Mouse (Mus musculus): ENCODE results near the gene B3gnt9.
"Not testable (repeated sequence)": the region's sequence is repeated elsewhere in the genome, so short reads cannot be mapped to it uniquely, and the experiment has no call there.

The B3gnt9 gene

DNA sequence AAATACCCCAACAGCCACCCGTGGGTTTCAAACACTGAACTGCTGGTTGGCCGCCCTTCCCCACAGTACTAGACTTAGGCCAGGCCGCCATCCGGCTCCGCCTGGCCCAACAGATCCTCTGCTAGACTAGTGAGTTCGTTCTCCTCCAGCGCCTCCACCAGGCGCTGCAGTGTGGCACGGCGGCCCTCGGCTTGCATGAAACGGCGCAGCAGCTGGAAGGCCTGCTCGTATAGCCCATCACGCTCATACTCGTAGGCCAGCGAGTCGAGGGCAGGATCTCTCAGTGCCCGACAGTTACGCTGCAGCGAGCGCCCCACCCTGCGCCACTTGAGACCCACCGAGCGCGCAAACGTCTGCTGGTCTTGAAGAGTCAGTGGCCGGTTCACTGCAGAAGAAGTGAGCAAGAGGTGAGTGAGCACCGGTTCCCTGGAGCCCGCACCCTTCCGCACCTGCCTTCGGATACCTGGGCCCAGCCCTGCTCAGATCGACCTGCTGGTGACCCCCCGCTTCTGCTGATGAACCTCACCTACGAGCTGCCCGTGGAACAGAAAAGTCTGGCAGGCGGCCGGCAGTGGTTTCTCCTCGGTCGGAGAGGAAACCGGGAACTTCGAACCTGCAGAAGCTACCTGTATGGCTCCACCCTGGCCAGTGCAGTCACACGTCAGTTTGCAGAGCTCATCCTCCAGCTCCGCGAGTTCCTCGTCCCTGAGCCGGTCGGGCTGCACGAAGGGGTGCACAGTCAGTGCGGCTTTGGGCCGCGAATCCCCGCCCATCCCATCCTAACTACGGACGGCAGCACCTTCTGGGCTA, 4.2 kb upstream of the B3gnt9 start:
- peak; percentile 45 for DNase-seq

DNA sequence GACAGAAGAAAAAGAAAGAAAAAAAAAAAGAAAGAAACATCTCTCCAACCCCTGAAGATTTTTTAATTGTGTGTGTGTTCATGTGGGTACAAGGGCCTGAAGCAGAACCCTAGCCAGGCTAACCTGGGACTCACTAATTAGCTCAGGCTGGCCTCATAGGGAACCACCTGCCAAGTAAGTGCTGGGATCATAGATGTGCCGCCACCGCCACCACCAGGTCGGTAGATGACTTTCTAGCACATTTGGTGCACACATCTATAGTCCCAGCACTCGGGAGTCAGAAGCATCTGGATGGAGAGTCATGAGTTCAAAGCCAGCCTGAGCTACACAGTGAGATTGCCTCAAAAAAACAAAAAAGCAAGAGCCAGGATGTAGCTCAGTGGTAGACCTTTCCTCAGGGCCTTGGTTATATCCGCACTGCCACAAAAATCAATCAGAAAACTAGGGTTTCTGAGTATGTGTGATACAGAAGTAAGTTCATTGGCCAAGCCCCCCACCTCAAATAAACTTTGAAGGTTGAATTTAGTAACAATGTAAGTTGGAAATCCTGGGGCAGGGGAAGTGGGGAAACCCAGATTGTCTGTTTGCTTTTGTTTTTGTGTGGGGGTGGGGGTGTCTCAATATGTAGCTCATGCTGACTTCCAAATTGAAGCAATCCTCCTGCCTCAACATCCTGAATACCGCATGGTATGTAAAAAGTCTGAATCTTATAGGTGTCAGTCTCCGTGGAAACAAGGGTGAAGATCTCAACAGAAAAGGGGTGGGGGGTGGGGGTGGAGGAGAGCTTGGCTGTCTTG, 2.6 kb upstream of the B3gnt9 start:
- DNase-seq, result no peak

DNA sequence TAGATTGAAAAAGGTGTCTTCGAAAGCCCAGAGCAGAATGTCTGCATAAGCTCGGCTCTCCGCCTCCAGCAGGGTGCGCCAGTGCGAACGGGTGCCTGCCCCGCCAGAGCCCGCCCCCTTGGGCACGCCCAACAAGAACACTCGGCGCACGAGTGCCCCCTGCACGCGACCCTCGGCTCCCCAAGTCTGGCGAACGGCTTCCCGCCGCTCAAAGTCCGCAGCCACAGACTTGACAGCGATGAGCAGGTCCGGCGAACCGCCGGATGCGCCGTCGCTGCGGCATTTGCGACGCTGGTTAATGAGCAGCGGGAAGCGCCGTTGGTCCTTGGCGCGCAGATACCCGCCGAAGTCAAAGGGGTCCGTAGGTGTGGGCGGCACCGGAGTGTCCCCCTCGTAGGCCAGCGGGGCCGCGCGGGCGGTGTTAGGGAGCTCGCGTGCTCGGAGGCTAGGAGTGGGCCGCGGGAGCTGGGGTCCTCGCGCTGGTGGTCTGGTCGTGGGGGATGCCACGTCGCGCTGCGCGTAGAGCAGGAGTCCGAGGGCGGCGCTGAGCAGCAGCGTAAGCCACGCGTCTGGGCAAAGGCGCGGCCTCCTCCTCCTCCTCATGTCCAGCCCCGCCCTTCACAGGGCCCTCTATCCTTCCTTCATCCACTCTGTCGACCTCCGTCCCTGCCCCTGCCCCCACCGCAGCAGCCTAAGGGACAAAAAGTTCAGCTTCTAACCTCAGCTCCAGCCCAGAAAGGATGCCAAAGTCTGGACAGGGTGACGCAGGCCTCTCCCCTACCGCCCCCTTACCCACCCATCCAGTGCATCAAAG, 594 bp downstream of the B3gnt9 start:
- peak; percentile 95 for DNase-seq

DNA sequence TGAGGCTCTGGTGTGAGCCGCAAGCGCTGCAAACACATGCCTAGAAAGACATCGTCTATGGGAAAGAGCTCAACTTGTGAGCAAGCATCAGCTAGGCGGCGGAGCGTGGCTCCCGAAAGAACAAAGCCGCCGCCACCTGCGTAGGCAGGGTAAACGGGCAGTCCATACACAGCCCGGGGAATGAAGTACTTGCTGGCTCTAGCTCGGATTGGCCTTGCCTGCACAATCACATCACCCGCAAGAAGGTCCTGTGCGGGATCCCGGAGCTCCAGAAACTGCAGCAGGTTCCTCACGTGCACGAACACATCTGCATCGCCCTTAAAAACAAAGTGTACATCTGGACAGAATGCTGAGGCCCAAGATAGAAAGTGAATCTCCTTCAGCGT, 1.2 kb downstream of the B3gnt9 start:
- DNase-seq, result no peak

DNA sequence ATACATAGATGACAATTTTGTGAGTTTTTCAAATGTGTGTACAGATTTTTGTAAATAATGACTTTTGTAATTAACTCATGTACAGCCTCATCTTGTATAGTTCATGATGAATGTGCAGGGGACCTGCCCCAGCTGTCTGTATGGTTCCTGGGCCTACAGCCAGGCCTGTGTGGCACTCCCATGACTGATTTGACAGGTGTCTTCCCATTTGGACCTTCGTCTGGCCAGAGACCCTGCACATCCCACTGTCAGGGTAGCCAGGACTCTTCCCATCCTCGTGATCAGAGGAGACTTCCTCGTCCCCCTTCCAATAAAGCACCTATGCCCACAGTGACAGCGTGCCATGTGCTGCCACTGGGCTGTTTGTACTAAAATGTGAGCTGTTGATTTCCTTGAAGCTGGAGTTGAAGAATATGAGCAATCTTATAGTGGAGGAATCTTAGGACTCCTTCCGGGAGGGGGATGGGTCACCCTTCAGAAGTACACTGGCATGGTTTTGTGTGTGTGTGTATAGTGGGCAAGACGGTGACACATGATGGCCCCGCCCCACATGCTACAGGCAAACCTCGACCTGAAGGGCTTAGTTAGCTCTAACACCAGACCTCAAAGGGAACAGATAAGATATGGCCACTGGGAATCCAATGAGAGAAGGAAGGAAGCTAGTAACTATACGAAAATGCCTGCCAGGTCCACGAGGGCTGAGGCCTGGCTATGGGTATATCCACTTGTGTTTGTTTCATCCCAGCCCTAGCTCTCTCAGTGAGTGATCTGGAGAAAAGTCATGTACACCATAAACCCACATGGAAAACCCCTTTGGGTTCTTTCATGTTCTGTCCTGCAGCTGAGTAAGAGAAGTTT, 2.0 kb downstream of the B3gnt9 start:
- DNase-seq, result no peak

DNA sequence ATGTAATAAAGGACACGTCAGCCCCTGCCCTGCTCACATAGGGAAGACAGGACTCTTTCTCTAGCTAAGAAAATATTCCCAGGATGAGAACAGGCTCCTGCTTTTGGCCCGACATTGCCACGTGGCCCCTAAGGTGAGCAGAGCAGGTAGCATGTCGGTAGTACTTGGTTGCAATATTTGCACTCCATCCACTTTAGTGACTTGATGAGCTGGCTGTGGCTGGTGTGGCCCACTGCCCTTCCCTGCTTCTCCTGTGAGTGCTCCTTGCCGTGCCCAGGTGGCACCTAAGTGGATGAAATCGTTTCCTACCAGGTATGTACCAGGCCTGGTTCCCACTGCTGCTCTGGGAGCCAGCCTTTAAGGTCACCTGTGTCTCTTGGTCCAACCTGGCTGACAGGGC, 3.0 kb downstream of the B3gnt9 start:
- no peak for DNase-seq

DNA sequence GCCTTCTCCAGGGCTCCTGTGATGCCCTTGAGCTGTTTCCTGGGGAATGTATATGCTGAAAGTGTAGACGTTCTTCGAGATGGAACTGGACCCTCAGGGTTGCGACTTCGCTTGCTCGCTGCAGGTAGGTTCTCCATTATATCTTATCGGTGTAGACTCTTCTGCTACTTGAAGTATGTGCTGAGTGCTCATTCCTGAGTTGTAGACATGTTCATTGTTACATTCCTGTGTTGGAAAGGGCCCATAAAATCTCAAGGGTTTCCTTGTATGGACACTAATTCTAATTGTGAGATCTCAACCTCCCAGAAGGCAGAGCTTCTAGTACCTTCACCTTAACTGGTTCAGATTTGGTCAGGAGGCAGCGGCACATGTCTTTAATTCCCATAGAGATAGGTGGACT, 13.9 kb downstream of the B3gnt9 start:
- no peak for DNase-seq

DNA sequence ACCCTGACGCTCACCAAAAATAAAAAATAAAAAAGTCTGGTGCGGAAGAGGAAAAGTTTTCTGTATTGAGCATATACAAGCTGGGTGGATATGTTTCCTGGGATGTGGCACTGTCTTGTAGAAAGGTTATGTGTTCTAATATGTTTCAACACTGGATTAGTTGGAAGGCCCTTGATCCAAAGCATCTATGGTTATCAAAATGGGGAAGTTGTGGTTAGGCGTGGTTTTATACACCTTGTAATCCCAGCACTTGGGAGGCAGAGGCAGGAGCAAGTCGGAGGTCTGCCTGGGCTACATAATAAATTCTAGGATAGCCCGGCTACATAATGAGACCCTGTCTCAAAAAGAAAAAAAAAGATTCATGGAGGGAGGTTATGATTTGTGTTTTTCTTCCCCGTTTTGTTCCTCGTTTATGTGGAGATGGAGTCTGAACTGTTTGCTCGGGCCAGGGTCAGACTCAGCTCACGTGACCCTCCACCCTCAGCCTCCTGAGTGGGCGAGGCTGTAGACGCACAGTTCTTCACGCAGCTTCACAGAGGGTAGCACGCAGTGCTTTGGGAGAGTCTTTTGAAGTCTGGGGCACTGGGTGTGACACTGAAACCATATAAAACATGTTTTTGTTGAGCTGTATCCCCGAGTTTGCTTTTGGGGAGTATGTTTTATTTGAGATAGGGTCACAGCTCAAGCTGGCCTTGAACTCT, 17.4 kb downstream of the B3gnt9 start:
- no peak for DNase-seq

DNA sequence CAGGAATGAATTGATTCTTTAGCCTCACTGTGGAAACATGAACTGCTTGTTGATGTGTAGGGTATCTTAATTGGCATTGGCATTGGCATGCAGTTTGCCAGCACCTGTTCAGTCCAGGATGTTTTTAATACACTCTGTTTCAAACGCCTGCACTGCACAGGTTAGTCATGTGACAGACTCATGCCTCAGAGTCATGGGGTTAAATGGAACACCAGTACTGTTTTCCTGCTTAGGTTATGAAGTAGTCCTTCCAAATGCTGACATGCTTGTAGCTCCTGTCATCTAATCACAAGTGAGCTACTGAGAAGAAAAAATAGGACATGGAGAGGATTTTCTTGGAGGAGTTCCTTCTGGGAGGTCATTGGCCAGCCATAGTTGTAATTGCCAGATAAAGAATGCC, 19.7 kb downstream of the B3gnt9 start:
- DNase-seq, result no peak

DNA sequence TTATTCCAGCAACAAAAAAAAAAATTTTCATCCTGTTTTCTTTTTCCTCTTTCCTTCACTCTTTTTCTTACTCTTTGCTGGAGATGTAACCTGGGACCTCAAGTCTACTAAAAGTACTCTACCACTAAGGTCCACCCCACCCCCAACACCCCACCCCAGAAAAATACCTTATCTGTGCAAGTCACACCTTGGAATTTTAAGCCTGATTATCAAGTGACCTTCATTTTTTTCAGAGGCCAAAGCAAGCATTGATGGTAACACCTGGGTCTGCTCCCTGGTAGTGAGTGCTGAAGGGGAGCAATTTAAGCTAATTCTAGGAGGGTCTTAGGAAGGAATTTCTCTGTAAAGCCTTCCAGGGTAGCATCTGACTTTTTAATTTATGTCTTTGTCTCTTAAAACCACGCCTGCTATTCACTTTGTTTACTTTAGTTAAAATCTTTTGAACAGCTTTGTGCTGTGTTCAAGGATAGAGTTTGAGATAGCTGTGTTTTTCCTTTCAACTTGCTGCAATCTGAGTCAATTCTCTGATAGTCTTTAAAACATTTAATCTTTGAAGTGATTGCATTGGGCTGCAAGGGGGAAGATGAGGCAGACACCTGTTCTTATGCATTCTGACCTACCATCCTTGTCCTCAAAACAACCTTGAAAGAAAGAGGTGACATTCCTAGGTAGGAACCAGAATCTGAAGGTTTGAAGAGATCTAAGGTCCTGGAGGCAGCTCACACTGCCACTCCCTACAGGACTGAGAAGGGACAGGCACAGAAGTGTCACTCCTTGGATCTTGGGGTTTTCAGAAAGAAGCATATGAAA, 21.6 kb downstream of the B3gnt9 start:
- DNase-seq, result no peak

DNA sequence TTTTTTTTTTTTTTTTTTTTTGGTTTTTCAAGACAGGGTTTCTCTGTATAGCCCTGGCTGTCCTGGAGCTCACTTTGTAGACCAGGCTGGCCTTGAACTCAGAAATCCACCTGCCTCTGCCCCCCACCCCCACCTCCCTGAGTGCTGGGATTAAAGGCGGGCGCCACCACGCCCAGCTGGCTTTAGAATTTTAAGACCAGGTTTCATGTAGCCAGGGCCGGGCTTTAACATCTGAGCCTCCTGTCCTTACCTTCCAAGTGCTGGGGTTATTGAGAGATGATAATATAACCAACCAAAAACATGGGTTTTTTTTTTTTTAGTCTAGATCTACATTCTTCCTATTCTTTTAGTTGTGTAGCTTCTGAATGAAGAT, 22.6 kb downstream of the B3gnt9 start:
- not testable (repeated sequence) for DNase-seq

DNA sequence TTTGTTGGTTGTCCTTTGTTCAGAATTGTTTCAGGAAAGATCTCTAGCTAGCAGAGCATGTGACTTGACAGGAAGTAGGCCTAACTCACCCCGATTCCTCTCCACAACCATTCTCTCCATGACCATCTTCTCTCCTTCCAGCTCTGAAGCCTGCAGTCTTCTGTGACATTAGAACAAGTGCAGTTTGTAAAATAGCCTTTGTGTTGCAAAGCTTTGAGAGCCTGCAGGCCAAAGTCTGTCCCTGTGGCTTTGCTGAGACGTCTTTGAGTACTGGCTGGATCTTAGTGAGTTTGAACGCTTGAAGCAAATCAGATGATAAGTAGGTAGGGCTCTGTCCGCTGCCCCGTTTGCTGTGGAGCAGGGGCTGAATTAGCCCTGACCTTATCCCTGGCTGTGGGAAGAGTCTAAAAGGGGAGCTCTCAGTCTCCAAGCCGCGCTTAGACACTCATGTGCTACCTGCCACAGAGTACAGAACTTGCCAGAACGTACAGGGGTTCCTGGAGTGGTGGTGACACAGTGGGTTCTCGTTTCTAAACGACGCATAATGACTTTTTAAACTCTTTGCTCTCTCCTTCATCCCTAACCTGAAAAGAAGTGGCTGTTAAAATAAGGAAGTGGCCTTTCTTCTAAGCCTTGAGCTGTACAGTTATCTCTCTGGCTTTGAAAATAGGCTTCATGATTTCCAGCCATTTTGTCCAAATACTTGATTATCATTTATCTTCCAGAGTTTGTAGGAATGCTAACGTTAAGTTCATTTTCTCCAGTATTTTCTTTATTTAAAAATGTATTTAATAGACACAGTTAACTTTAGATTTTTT, 23.2 kb downstream of the B3gnt9 start:
- DNase-seq, result no peak

DNA sequence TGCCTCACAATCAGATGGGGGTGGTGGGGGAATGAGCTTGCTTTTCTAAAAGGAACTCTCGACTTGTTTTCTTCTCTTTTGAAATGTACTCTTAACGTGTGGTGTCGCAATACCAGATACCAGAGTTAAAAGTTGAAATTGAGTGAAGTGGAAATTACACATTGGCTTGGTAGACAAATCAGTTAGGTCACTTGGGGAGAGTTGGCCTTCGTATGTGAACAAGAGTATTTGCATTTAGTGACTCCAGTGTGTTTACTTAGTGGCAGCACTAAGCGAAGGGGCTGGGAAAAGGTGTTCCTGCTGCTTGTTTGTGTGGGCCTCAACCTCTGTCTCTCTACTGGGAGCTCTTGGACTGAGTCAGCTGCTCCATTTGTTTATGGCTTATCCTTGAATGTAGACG, 29.0 kb downstream of the B3gnt9 start:
- DNase-seq, result no peak

DNA sequence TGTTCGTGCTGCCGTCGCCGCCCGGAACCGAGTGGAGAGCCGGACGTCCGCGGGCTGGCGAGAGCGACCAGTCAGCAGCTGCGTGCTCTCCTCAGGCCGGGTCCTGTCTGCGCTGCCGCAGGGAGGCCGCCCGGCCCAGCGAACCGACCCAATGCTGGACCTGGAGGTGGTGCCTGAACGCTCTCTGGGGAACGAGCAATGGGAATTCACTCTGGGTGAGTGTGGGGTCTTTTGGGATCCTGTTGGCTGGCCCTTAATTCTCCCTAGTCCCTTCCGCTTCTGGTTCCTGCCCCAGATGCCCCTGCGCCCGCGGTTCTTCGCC, 29.7 kb downstream of the B3gnt9 start:
- no peak for DNase-seq

DNA sequence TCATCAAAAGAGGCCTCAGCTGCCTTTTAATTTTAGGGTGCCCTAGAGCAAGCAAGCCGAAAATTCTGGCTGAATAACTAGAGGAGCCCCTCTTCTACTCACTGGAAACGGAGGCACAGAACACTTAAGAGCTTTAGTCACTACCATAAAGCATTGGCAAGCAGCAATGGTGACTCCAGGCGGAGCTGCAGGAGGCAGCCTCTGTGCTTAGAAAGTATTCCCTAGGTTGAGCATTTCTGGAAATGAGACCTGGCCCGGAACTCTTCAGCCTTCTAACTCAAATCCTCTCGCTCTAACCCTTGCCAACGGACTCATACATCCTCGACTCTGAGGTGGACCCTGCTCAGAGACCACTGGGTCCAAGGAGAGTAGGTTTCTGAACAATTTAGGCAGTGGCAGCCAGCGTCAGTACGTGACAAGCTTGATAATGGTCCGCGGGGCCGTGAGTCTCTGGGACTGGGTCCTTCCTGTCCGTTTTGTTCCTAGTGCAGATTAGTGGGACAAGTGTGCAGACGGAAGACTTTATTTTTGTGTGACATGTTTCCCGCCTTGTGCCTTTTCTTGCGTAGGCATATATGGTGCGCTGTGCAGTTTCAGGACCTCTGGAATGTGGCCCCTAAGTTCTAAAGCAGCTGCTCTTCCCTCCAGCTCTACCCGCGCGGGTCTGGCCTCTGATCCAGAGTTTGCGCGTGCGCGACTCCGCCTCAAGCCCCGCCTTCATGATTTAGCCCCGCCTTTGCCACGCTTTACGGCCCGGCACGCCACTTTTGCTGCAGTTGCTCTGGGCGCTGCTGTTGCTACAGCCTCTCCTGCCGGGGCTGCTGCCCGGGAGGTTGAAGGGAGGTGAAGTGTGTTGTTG, 30.3 kb downstream of the B3gnt9 start, which contains the start of gene D230025D16Rik:
TSS of gene D230025D16Rik (plus strand) at position 733 of the 859 bp plus-strand sequence.
- DNase-seq, result peak; percentile 95

DNA sequence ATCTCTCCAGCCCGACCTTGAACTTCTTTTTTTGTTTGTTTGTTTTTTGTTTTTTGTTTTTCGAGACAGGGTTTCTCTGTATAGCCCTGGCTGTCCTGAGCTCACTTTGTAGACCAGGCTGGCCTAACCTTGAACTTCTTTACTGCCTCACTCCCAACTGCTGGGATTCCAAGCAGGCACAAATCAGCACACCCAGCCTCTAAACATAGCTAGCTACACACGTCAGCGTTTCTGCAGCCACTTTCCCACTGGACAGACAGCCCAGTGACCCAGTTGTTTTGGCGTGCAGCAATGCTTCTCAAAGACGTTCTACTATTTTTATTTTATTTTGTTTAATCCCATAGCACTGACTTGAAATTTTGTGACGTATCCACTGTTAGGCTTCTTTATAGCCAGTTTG, 31.1 kb downstream of the B3gnt9 start:
- DNase-seq, result no peak

DNA sequence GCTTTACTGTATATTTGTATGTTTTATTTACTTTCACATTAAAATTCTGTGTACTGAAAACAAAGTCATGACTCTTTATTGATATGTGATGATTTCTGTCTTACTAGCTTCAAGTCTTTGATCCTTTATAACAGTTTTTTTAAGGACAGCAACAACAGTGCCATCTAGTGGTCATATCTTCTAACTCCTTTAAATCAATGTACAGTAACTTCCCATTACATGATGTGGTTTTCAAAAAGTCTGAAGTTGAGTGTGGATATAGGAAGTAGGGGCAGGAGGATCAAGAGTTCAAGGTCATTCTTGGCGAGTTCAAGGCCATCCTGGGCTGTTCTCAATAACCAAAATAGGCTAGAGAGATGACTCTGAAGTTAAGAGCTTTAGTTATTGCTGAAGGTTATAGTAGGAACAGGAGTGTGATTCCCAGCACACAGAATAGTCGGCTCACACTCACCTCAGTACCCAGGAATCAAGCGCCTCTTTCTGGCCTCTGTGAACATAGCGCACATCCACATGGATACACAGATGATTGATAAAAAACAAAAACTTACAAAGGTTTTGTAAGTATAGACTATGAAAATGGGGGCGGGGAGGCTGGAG, 36.9 kb downstream of the B3gnt9 start:
- DNase-seq, result no peak

DNA sequence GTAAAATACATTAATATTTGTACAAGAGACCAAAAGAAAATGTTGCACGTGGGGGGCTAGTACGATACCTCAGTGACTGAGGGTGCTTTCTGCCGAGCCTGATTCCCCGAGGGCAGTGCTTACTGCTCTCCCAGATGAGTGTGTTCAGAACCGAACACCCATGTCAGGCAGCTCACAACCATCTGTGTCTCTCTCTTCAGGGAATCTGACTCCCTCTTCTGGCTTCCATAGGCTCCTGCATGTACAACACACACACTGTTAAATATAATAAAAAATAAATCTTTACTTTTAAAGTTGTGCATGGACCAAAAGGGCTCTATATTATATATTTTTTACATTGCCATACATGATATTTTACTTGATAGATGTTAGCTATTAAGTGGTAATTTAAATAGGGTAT, 40.8 kb downstream of the B3gnt9 start:
- no peak for DNase-seq

Data from right cerebral cortex, postnatal 14 days (tissue).